Mouse (Mus musculus): ENCODE data around the gene Tpst2.

The Tpst2 gene

DNA sequence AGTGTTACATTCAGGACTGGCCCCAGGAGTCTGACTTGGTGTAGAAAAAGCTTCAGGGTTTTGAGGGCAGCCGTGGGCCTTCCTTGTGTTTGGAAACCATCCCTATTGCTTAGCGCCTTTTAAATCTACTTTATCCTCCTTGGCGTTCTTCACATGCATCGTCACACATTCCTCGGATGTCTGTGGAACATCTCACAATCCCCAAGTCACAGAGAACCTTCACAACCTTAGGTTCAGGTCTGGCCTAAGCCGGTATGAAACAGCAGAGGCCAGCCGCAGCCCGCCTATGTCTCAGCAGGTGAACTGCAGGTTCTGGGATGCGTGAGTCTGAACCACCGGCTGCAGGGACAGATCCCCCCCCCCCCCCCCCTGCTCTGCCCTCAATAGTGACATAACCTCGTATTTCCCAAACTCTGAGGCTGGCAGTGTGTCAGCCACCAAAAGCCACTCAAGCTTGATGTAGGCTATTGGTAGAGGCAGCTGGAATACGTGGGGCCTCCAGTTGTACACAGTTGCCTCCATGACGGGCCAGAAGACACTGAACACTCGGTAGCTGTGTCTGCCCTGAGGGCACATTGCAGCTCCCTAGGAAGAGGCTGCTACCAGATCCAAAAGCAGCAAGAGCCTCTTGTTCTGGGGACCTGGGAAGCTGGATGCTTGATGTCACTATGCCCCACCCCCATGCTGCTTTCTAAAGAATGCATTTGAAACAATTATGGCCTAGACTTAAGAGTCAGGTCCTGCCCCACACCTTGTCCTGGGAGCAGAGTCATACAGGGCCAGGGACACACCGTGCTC, 4.6 kb downstream of the Tpst2 start:
- in situ Hi-C loops (cut with MboI, MseI) = no loop called here

DNA sequence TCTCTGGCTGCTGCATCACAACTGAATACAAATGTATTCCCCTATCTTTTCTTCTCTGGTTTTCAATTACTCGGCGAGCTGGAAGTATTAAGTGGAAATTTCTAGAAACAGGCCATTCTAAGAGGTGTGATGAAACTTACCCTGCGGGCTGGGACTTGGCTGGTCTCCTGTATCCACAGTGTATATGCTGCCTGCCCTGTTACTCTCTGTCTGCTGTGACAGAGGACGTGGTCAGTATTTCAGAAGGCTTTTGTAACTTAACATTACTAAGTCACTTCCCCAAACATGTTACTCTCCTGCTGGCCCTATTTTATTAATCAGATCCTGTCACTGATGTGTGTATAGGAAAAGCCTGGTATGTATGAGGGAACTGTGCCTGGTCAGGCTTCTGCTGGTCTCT, 5.2 kb downstream of the Tpst2 start:
- in situ Hi-C loops (cut with MboI, MseI) = no loop called here

GRCm38 (mm10) chr5:112282123-112282779, 5.8 kb downstream of the Tpst2 start:
- in situ Hi-C loops (cut with MboI, MseI) = no loop called here

DNA sequence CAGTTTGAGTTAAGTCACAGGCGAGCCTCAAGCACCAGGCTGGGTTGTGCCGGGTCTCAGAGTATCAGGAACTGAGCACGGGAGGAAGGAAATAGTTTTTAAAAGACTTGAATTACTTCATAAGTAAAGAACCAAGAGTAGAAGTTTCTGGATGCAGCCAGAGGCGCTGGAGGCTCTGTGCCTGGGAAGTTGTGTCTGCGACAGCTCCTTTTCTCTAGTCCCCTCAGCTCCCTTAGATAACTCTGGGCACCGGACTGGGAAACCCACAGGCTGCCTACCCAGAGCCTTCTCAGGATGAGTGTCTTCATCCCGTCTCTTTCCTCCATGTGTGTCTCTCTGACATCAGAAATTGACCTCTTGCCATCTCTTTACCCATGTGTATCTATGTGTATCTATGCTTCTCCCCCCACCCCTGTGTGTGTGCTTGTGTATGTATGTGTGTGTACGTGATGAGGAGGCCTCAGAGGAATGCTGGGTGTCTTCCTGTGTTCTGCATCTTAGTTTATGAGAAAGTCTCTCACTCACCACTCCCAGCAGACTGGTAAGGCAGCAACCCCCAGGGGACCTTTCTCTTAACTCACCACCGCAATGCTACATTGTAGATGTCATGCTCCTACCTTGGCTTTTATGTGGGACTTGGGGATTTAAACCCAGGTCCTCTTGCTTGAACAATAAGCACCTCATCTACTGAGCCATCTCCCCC, 6.4 kb downstream of the Tpst2 start:
- in situ Hi-C loops (cut with MboI, MseI) = no loop called here

GRCm38 (mm10) chr5:112283543-112284202, 7.2 kb downstream of the Tpst2 start:
- in situ Hi-C loops (cut with MboI, MseI) = no loop called here

DNA sequence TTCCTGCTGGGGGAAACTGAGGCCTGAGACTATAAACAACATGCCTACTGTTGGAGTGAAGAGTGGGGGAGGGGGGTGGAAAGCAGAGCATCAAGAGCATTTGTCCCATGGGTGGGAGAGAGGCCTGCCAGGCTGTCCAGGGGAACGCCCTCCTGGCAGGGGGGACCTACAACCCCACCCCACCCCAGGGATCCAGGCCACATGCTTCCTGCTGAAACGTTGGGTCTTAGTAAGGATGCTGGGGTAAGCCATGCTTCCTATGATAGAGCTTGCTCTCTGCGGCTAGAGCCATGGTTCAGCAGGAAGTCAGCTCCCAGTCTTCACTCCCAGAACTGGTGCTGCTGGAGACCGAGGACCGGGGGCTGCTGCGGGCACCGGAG, 7.7 kb downstream of the Tpst2 start:
- in situ Hi-C loops (cut with MboI, MseI) = no loop called here

DNA sequence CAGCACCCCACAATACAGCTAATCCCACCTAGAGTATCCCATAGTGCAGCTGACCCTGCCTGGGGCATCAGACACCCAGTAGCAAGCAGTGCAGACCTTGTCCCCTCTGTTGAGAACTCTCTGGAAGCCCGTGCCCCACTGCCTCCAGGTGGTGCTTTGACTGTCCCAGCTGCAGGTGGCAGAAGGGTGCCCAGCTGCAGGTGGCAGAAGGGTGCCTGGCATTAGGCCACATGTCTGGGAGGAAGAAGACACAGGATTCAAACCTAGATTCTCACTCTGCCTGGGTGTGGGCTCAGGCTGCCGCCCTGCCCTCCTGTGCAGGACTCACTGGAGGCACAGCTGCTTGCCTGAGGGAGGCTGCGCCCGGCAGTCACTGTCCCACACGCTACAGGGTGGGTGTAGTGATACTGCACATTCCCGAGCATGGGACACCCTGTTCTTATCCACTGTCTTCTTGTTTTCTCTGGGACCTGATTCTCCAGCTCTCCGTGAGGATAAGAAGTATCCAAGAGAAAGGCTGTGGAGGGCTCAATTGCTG, 9.1 kb downstream of the Tpst2 start:
- in situ Hi-C loops (cut with MboI, MseI) = no loop called here

DNA sequence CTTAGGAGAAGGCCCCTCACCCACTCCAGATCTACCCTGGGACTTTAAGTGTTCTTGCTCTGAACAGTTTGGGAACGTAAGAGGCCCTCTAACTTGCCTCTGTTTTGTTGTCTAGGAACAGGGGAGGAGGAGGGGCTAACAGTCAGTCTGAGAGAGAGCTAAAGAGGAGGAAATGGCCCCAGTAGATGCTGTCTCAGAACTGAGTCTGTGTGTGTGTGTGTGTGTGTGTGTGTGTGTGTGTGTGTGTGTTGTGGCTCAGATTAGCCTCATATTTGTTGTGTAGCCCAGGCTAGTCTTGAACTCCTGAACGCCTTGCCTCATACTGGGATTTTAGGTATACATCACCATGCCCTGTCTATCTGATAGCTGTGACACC, 10.1 kb downstream of the Tpst2 start:
- in situ Hi-C loops (cut with MboI, MseI) = no loop called here

DNA sequence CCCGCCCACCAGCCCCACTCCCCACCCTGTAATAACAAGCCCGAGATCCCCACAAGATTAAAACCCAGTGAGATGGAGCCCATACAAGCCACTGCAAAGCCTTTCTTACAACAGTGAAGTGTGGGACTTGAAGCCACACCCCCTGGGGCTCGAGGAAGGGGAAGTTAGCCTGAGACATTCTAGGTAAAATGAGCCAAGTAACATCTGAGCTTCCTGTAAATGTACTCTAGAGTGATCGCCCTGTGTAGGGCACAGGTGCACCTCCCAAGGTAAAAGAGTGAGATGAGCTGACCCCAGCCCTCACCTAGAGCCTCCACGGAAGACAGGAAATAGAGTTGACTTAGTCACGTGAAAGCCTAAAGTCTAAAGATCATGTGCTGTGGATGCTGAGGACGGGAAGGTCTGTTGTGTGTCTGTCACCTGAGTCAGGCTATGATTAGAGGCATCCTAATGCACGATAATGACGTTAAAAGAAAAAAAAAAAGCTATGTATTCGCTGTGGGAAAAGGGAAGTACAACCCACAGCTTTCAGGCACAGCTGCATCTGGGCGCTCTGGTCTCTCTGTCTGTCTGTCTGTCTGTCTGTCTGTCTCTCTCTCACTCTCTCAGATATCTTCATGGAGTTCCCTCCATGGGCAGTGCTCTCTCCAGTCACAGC, 10.6 kb downstream of the Tpst2 start:
- in situ Hi-C loops (cut with MboI, MseI) = no loop called here

GRCm38 (mm10) chr5:112287652-112288051, 11.2 kb downstream of the Tpst2 start:
- in situ Hi-C loops (cut with MboI, MseI) = no loop called here

DNA sequence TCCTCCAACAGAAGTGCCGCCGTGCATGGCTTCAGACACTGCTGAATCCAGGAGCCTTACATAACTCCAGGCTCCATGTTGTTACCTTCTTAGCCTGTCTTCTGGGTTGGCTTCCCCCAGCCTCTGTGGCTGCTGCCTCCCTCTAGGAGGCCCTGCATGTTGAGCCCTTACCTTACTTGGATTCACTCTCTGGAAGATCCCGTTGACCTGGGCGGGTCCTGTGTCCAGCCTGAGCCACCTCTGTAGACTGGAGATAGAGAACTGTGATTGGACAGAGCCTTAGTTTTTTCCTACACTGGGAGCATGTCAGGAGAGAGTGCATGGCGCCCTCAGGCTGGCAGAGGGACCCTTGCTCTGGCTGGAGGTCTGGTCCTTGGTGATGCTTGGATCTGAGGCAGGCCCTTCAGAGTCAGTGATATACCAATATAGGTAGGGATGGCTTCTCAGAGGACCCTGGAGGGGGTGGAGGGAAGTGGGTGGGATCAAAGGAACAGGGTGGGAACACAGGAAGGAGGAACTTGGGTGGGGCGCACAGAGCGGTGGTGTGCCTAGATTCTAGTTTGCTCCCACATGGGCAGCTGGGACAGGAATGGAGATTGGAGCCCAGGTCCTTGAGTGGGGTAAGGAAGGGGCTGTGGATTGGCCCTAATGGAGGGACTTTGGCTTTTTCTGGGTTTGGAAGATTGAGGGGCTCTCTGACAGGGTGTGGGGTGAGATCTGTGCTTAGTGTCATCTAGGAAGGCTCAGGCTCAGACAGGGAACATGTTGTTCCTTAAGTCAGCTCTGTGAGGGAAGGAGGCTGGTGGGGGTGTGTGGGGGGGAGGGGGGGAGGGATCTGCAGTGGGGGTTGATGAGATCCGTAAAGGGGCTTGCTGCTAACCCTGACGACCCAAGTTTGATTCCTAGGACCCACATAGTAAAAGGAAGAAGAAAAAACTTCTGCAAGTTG, 12.0 kb downstream of the Tpst2 start:
- in situ Hi-C loops (cut with MboI, MseI) = no loop called here

GRCm38 (mm10) chr5:112289236-112289635, 12.7 kb downstream of the Tpst2 start:
- in situ Hi-C loops (cut with MboI, MseI) = no loop called here

- in situ Hi-C loops (cut with MboI, MseI) = no loop called here
Observed at GRCm38 (mm10) chr5:112289819-112290535, 13.5 kb downstream of the Tpst2 start.

- in situ Hi-C loops (cut with MboI, MseI) = no loop called here
Observed at GRCm38 (mm10) chr5:112290536-112290880, 14.0 kb downstream of the Tpst2 start.

DNA sequence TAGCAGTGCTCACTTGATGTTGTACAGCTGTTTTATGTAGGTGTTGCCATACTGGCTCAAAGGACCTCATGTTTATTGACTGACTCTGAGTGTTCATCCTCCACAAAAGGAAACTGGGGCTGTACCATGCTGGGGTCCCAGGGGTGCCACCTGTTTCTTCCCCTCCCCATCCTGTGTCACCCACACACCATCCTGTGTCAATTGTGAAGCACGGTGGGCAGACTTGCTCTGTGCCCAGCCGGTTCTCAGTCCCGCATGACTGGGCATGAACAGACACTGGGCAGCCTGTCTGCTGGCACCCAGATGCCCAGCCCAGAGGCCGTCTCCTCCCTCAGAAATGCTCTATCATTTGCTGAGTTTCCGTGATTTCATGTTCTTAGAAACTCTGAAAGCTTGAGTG, 15.4 kb downstream of the Tpst2 start:
- in situ Hi-C loops (cut with MboI, MseI) = no loop called here

DNA sequence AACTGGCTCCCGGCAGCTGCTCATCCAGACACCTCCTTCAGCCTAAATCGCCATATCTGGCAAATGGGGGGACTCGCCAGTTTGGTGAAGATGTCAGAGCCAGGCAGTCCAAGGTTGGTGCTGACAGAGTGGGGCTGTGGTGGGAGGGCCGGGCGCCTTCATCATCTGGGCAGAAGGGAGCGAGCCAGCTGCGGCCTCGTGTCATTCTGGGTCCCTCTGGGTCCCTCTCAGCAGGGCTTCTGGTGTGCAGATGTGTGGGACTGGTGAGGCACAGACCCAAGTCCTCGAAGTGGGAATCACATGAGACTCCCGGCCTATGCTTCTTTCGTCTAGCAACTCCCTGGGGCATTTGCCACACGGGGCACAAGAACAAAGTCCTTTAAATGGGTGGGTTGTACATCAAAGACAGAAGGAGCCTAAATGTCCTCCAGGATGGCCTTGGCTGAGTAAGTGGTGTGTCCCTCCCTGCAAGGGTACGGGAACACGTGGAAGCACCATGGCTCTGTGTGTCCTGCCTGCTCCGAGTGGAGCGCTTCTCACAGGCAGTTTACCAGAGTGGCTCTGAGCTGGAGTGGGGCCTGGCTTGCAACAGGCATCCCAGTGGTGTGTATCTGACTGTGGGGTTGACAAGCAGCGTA, 16.0 kb downstream of the Tpst2 start:
- in situ Hi-C loops (cut with MboI, MseI) = no loop called here

- in situ Hi-C loops (cut with MboI, MseI) = no loop called here
Observed at GRCm38 (mm10) chr5:112293800-112294199, 17.3 kb downstream of the Tpst2 start.

GRCm38 (mm10) chr5:112294696-112295095, 18.2 kb downstream of the Tpst2 start:
- in situ Hi-C loops (cut with MboI, MseI) = no loop called here

DNA sequence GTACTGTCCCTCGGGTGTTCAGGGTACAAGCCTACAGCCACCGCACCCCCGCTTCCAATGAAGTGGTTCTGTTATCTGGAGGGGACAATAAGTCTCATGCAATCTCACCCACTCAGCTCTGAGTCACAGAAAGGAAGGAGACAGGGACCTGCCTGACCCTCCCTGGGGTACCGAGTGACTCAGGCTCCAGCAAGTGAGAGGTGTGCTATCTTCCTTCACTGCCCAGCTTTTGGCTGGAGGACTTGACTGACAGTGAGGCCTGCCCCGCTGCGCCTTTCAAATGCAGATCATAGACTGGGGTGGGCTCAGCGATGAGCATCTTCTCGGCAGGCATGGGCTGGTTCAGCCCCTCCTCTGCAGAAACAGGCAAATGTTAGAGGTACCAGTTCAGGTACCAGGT, 18.7 kb downstream of the Tpst2 start:
- in situ Hi-C loops (cut with MboI, MseI) = no loop called here
